Mouse (Mus musculus) C2C12 (cell line): ENCODE results near the gene Dnah3.

ENCODE experiments used
- CTCF ChIP-seq: IDR thresholded peaks from one replicate; pipeline ENCODE4 v1.5.1; 2011; ENCODE audit not compliant: control insufficient read depth, insufficient read depth, insufficient read length
- USF1 ChIP-seq: IDR thresholded peaks from one replicate; pipeline ENCODE4 v1.6.1; 2011; ENCODE audit warnings: low read depth, mild to moderate bottlenecking, control low read depth, moderate library complexity

GRCm38 (mm10) chr7:119897521-119898109 is 197.5 kb downstream of the Dnah3 start:
- no peak for TF ChIP-seq CTCF
- no peak for TF ChIP-seq USF1
